Comparison of ENCODE assay signal across 8 mouse cellular contexts in genomic region chr11:116218737-116219400, GRCm38 (mm10). TPM values are rescaled to one million over a fixed set of nuclear protein-coding genes. Genes with fewer than 3 reads are reported as not detected.
DNase-seq lines count a peak whose midpoint lies in the region; ATAC-seq lines count a peak whose summit lies in the region.

No protein-coding gene starts in this region.

- peak; percentile 62 for DNase-seq in embryo, embryonic 10 days (ENCODE audit: low spot score)
- DNase-seq in embryo, embryonic 9.5 days (ENCODE audit: extremely low spot score): no peak
- peak; percentile 31 for DNase-seq in embryonic facial prominence, embryonic 10.5 days (ENCODE audit: low spot score)
- DNase-seq in left cerebral cortex, postnatal 10 days (ENCODE audit: extremely low spot score in 1 of 2, low spot score in 2 of 2): peak; percentile 80 to 94

- ATAC-seq in granulocyte monocyte progenitor cell, adult 5-6 weeks (replicated peaks; ENCODE audit: poor library complexity, severe bottlenecking): peak; percentile 47
- peak; percentile 78 for ATAC-seq in intestine, embryonic 16.5 days
- ATAC-seq in megakaryocyte progenitor cell, adult 5-6 weeks (replicated peaks; ENCODE audit: poor library complexity): peak; percentile 48
- peak; percentile 50; the same call in 1 of the 2 replicates for ATAC-seq in stomach, embryonic 14.5 days (ENCODE audit: insufficient number of reproducible peaks, insufficient read depth, low FRiP score, low read depth)

- H3K4me1 ChIP-seq in embryonic facial prominence, embryonic 10.5 days: peaks cover 41% of the 10 kb centered on the region
- peaks cover 31% of the 10 kb centered on the region for H3K4me1 ChIP-seq in intestine, embryonic 16.5 days (ENCODE audit: control insufficient read depth, insufficient read depth, low read length)
- peaks cover 14% of the 10 kb centered on the region for H3K4me1 ChIP-seq in stomach, embryonic 14.5 days (ENCODE audit: control insufficient read depth, insufficient read depth, low read length)

- no peak overlapping the region for H3K9ac ChIP-seq in intestine, embryonic 16.5 days (ENCODE audit: low read depth, low read length)
- no peak overlapping the region for H3K9ac ChIP-seq in stomach, embryonic 14.5 days (replicated peaks; ENCODE audit: low read depth, low read length)

- 75% methylated on average over 7 of the region's 7 CpGs for WGBS in embryonic facial prominence, embryonic 10.5 days
- 31% methylated on average over 7 of the region's 7 CpGs for WGBS in intestine, embryonic 16.5 days
- 36% methylated on average over 7 of the region's 7 CpGs for WGBS in stomach, embryonic 14.5 days

- intact Hi-C loops in left cerebral cortex, postnatal 10 days (cut with DNase I): no loop called here

- H3K27ac ChIP-seq in embryonic facial prominence, embryonic 10.5 days (replicated peaks): peak overlapping the region; percentile 48
- peak overlapping the region; percentile 58 for H3K27ac ChIP-seq in intestine, embryonic 16.5 days (ENCODE audit: low read length)
- H3K27ac ChIP-seq in stomach, embryonic 14.5 days (ENCODE audit: low read length): peak overlapping the region; percentile 71

- no peak overlapping the region for H3K4me2 ChIP-seq in intestine, embryonic 16.5 days (ENCODE audit: low read depth, low read length)
- no peak overlapping the region for H3K4me2 ChIP-seq in stomach, embryonic 14.5 days (replicated peaks; ENCODE audit: low read depth, low read length)

- no peak overlapping the region for H3K4me3 ChIP-seq in embryonic facial prominence, embryonic 10.5 days
- H3K4me3 ChIP-seq in intestine, embryonic 16.5 days (ENCODE audit: low read length): no peak overlapping the region
- no peak overlapping the region for H3K4me3 ChIP-seq in stomach, embryonic 14.5 days (ENCODE audit: low read depth, low read length)

- H3K9me3 ChIP-seq in embryonic facial prominence, embryonic 10.5 days: peaks cover 10% of the 10 kb centered on the region
- peaks cover 3% of the 10 kb centered on the region; the same call in 1 of the 2 replicates for H3K9me3 ChIP-seq in intestine, embryonic 16.5 days (ENCODE audit: control insufficient read depth, low read length)
- 0 out of 2 replicates have a peak, but pooled peaks cover 4% of the 10 kb centered on the region for H3K9me3 ChIP-seq in stomach, embryonic 14.5 days (ENCODE audit: control insufficient read depth, low read depth, low read length)

- peaks cover 24% of the 10 kb centered on the region for H3K36me3 ChIP-seq in embryonic facial prominence, embryonic 10.5 days (replicated peaks)
- no peaks in the 10 kb centered on the region for H3K36me3 ChIP-seq in intestine, embryonic 16.5 days (ENCODE audit: control insufficient read depth, insufficient read depth, low read length)
- no peaks in the 10 kb centered on the region for H3K36me3 ChIP-seq in stomach, embryonic 14.5 days (ENCODE audit: control insufficient read depth, insufficient read depth, low read length)

- peaks cover 40% of the 10 kb centered on the region for H3K27me3 ChIP-seq in embryonic facial prominence, embryonic 10.5 days (replicated peaks; ENCODE audit: low read depth, poor library complexity, severe bottlenecking)
- 0 out of 2 replicates have a peak, but pooled peaks cover 5% of the 10 kb centered on the region for H3K27me3 ChIP-seq in intestine, embryonic 16.5 days (replicated peaks; ENCODE audit: control insufficient read depth, insufficient read depth, low read length)
- H3K27me3 ChIP-seq in stomach, embryonic 14.5 days (ENCODE audit: control insufficient read depth, insufficient read depth, low read length): 0 out of 2 replicates have a peak, but pooled peaks cover 6% of the 10 kb centered on the region

RNA-seq across cellular contexts. Expression of gene Evpl, which starts 19.0 kb away (rescaled TPM):
- 1.0 and 1.3 TPM in 2 replicates for polyA plus RNA-seq in embryonic facial prominence, embryonic 10.5 days (2016; fragmentation: Nextera tagmentation; extraction: Ambion mirVana)
- 0.13 and 0.58 TPM in 2 replicates for total RNA-seq in granulocyte monocyte progenitor cell, adult 5-6 weeks (2014; fragmentation: Nextera tagmentation)
- 1.5 and 1.7 TPM in 2 replicates for total RNA-seq in granulocyte monocyte progenitor cell, adult 5-6 weeks (2017)
- polyA plus RNA-seq in intestine, embryonic 16.5 days (2015; fragmentation: Nextera tagmentation; extraction: Ambion mirVana): 1.9 and 2.5 TPM in 2 replicates
- total RNA-seq in left cerebral cortex, postnatal 10 days (2021): under 1 TPM; 0.77 to 0.97 TPM
- 0.05 and 0.24 TPM in 2 replicates for total RNA-seq in megakaryocyte progenitor cell, adult 5-6 weeks (2015)
- 1.2 and 2.0 TPM in 2 replicates for total RNA-seq in megakaryocyte progenitor cell, adult 5-6 weeks (2017)
- polyA plus RNA-seq in stomach, embryonic 14.5 days (2014; fragmentation: Nextera tagmentation; extraction: Ambion mirVana): 5.0 and 6.0 TPM in 2 replicates

RNA-seq across cellular contexts. Expression of gene Acox1, which starts 20.0 kb away (rescaled TPM):
- 17.7 and 18.8 TPM in 2 replicates for polyA plus RNA-seq in embryonic facial prominence, embryonic 10.5 days (2016; fragmentation: Nextera tagmentation; extraction: Ambion mirVana)
- 23.6 and 29.4 TPM in 2 replicates for total RNA-seq in granulocyte monocyte progenitor cell, adult 5-6 weeks (2014; fragmentation: Nextera tagmentation)
- 15.0 and 16.0 TPM in 2 replicates for total RNA-seq in granulocyte monocyte progenitor cell, adult 5-6 weeks (2017)
- 85.5 and 104 TPM in 2 replicates for polyA plus RNA-seq in intestine, embryonic 16.5 days (2015; fragmentation: Nextera tagmentation; extraction: Ambion mirVana)
- 100 to 1,000 TPM; 110 to 118 TPM for total RNA-seq in left cerebral cortex, postnatal 10 days (2021)
- 16.2 and 17.0 TPM in 2 replicates for total RNA-seq in megakaryocyte progenitor cell, adult 5-6 weeks (2015)
- total RNA-seq in megakaryocyte progenitor cell, adult 5-6 weeks (2017): 15.6 and 15.9 TPM in 2 replicates
- polyA plus RNA-seq in stomach, embryonic 14.5 days (2014; fragmentation: Nextera tagmentation; extraction: Ambion mirVana): 29.0 and 29.6 TPM in 2 replicates

RNA-seq across cellular contexts. Expression of gene Ten1, which starts 20.2 kb away (rescaled TPM):
- 62.7 and 65.6 TPM in 2 replicates for polyA plus RNA-seq in embryonic facial prominence, embryonic 10.5 days (2016; fragmentation: Nextera tagmentation; extraction: Ambion mirVana)
- total RNA-seq in granulocyte monocyte progenitor cell, adult 5-6 weeks (2014; fragmentation: Nextera tagmentation): 85.3 and 106 TPM in 2 replicates
- total RNA-seq in granulocyte monocyte progenitor cell, adult 5-6 weeks (2017): 28.5 and 31.9 TPM in 2 replicates
- polyA plus RNA-seq in intestine, embryonic 16.5 days (2015; fragmentation: Nextera tagmentation; extraction: Ambion mirVana): 106 and 115 TPM in 2 replicates
- 10 to 100 TPM; 44.8 to 50.9 TPM for total RNA-seq in left cerebral cortex, postnatal 10 days (2021)
- total RNA-seq in megakaryocyte progenitor cell, adult 5-6 weeks (2015): 63.8 and 66.9 TPM in 2 replicates
- 21.4 and 41.1 TPM in 2 replicates for total RNA-seq in megakaryocyte progenitor cell, adult 5-6 weeks (2017)
- polyA plus RNA-seq in stomach, embryonic 14.5 days (2014; fragmentation: Nextera tagmentation; extraction: Ambion mirVana): 80.9 and 81.3 TPM in 2 replicates

RNA-seq across cellular contexts. Expression of gene Fbf1, which starts 50.9 kb away (rescaled TPM):
- polyA plus RNA-seq in embryonic facial prominence, embryonic 10.5 days (2016; fragmentation: Nextera tagmentation; extraction: Ambion mirVana): 61.0 and 61.8 TPM in 2 replicates
- 14.1 and 22.2 TPM in 2 replicates for total RNA-seq in granulocyte monocyte progenitor cell, adult 5-6 weeks (2014; fragmentation: Nextera tagmentation)
- total RNA-seq in granulocyte monocyte progenitor cell, adult 5-6 weeks (2017): 15.3 and 22.8 TPM in 2 replicates
- 15.4 and 16.9 TPM in 2 replicates for polyA plus RNA-seq in intestine, embryonic 16.5 days (2015; fragmentation: Nextera tagmentation; extraction: Ambion mirVana)
- 100 to 1,000 TPM in 1 of 2 experiments, 10 to 100 TPM in 1; 96.2 to 100 TPM for total RNA-seq in left cerebral cortex, postnatal 10 days (2021)
- total RNA-seq in megakaryocyte progenitor cell, adult 5-6 weeks (2015): 9.6 and 10.0 TPM in 2 replicates
- total RNA-seq in megakaryocyte progenitor cell, adult 5-6 weeks (2017): 14.2 and 23.8 TPM in 2 replicates
- polyA plus RNA-seq in stomach, embryonic 14.5 days (2014; fragmentation: Nextera tagmentation; extraction: Ambion mirVana): 29.3 and 30.2 TPM in 2 replicates

RNA-seq across cellular contexts. Expression of gene Srp68, which starts 55.1 kb away (rescaled TPM):
- polyA plus RNA-seq in embryonic facial prominence, embryonic 10.5 days (2016; fragmentation: Nextera tagmentation; extraction: Ambion mirVana): 104 TPM in 2 replicates
- 104 and 123 TPM in 2 replicates for total RNA-seq in granulocyte monocyte progenitor cell, adult 5-6 weeks (2014; fragmentation: Nextera tagmentation)
- 75.2 and 75.7 TPM in 2 replicates for total RNA-seq in granulocyte monocyte progenitor cell, adult 5-6 weeks (2017)
- polyA plus RNA-seq in intestine, embryonic 16.5 days (2015; fragmentation: Nextera tagmentation; extraction: Ambion mirVana): 90.9 and 94.8 TPM in 2 replicates
- 10 to 100 TPM; 52.5 to 56.3 TPM for total RNA-seq in left cerebral cortex, postnatal 10 days (2021)
- total RNA-seq in megakaryocyte progenitor cell, adult 5-6 weeks (2015): 59.1 and 65.6 TPM in 2 replicates
- total RNA-seq in megakaryocyte progenitor cell, adult 5-6 weeks (2017): 63.1 and 67.3 TPM in 2 replicates
- 71.8 and 74.2 TPM in 2 replicates for polyA plus RNA-seq in stomach, embryonic 14.5 days (2014; fragmentation: Nextera tagmentation; extraction: Ambion mirVana)
